Mouse (Mus musculus): ENCODE measurements around the gene Elane.

Gene Elane

GRCm38 (mm10) chr10:79931797-79932196, 45.8 kb downstream of the Elane start:
- DNase-seq: no peak

GRCm38 (mm10) chr10:79932736-79933135, 46.7 kb downstream of the Elane start:
- DNase-seq: peak in 1 of 2 experiments; percentile 68

- peak; percentile 30 to 60 for DNase-seq
Measured at GRCm38 (mm10) chr10:79933145-79933679, 47.2 kb downstream of the Elane start.

GRCm38 (mm10) chr10:79933861-79934260, 47.8 kb downstream of the Elane start:
- no peak for DNase-seq

GRCm38 (mm10) chr10:79934272-79934721, 48.2 kb downstream of the Elane start:
- peak; percentile 91 to 93 for DNase-seq

- DNase-seq: no peak
Measured at GRCm38 (mm10) chr10:79934794-79935569, 48.9 kb downstream of the Elane start.

GRCm38 (mm10) chr10:79936284-79936910, 50.4 kb downstream of the Elane start:
- DNase-seq: peak; percentile 86 to 91

GRCm38 (mm10) chr10:79936911-79937441, 50.9 kb downstream of the Elane start:
- peak; percentile 86 to 88 for DNase-seq

All from kidney, postnatal 36 days (tissue).